Mouse (Mus musculus): ENCODE measurements around the gene Mindy1.

The Mindy1 gene

DNA sequence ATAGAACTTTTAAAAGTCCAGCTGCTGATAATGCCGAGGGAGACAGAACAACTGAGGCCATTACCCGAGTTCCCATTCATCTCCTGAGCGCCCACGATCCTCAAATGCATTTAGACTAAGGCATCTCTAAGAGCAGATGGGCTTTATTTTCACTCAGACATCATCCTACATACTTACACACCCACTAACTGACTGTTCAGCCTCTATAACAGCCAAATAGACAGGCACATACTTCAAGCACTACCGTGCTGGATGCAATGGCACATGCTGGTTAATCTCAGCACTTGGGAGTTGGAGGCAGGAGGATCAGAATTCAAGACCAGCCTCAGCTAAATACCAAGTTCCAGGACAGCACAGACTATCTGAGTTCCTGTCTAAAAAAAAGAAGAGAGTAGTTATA lies 11.4 kb upstream of the Mindy1 start:
- no peak for DNase-seq

GRCm38 (mm10) chr3:95270766-95271364 lies 10.3 kb upstream of the Mindy1 start:
- no peak for DNase-seq

- no peak for DNase-seq
Observed at GRCm38 (mm10) chr3:95273471-95273870, 7.7 kb upstream of the Mindy1 start.

GRCm38 (mm10) chr3:95274453-95274852 lies 6.7 kb upstream of the Mindy1 start:
- no peak for DNase-seq

GRCm38 (mm10) chr3:95275161-95275560 lies 6.0 kb upstream of the Mindy1 start:
- no peak for DNase-seq

- no peak for DNase-seq
Observed at GRCm38 (mm10) chr3:95276428-95276934, 4.7 kb upstream of the Mindy1 start.

DNA sequence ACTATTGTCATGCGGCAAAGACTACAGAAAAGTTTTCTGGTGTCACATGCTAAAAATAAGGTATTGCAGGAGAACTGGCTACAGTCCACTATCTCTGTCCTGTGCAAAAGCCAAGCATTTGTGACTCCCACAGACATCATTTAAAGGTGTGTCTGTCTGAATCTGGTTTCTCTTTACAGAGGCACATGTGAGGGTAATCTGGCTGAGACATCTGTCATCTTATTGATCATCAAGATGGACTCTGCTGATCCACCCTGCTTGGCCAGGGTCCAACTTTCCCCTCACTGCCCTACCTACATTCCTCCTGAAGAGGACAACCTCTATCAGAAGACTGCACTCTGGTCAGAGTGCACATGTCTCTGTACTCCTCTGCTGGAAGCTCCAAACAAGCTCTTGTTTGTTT lies 4.0 kb upstream of the Mindy1 start:
- peak in 1 of 2 experiments; percentile 44 for DNase-seq

DNA sequence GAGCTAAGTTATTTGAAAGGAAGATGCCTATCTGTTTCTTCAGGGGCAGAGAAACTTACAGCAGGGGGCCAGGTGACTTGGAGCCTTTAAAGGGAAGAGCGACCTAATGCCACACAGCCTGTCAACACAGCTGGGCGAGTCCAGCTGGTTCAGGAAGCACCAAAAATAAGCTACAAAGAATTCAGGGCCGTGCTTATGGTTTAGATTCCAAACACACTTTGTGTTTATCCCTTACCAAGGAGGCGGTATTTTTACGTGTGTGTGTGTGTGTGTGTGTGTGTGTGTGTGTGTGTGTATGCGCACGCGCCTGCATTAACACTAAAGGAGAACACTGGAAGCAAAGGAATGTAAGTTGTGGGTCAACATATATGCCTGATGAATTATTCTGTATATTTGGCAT lies 398 bp upstream of the Mindy1 start:
- peak; percentile 54 to 64 for DNase-seq

GRCm38 (mm10) chr3:95282381-95282864 lies 1.3 kb downstream of the Mindy1 start:
- DNase-seq, result peak; percentile 27 to 44

DNA sequence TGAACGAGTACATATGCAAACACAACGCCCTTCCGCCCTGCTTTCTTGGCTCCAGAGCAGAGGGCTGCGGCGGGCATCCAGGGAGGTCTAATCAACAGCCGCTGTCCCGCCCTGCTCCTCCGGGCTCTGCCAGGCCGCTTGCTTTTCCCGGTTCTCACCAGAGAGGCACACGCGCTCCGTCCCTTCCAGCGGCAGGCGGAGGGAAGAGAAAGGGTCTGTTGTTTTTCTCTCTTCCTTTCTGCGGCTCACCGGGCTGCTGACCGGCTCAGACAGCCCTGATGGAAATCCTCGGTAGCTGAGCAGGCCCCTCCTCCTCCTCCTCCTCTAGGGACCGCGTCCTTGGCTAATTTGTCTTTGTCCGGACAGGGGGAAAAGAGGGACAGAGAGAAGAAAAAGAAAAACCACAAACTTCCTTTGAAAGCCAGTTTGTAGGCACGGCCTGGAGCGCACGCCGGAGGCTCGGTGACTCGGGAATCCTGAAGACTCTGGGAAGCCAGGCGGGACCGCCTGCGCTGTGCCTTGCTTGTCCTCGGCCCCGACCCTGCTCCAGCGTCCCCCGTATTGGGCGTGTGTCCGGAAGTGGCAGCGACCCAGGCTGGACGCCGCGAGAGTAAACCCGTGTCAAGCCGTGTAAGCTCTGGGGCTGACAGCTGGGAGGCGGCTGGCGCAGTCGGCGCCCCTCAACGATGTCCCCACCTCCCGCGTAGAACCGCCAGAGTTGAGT lies 1.9 kb downstream of the Mindy1 start:
- DNase-seq, result peak; percentile 86 to 91

GRCm38 (mm10) chr3:95283589-95283941 lies 2.4 kb downstream of the Mindy1 start:
- no peak for DNase-seq

- no peak for DNase-seq
Observed at GRCm38 (mm10) chr3:95284062-95284461, 2.9 kb downstream of the Mindy1 start.

DNA sequence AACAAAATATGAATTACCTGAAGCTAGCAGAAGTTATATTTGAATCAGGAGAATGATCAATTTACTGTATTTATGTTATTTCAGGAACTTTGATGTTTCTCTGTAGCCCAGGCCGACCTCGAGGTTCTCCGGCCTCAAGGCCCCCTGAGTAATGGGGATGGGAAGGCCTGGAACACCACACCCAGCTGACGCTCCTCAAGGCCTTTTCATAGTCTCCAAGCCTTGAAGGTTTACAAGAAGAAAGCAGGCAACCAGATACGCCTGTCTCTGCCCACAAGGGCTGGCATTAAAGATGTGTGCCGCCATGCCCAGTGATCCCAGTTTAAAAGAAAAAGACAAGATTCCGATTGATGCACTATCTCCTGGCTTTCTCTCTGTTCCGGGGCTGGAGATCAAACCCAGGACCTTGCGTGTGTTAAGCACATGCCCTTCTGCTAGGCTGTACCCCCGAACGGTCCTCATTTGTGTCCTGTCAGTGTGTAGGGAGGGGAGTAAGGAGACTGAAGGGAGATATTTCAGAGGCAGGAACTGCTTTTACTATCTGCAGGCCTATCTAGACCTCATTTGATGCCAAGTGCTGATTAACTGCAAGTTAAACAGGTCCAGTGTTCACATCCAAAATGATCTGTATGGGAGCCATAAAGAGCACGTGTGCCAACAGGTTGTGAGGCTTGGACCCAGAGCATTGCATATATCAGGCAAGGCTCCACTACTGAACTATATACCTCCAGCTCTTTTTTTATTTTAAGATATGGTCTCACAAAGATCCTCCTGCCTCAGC lies 3.5 kb downstream of the Mindy1 start:
- DNase-seq, result no peak

GRCm38 (mm10) chr3:95285390-95285789 lies 4.2 kb downstream of the Mindy1 start:
- no peak for DNase-seq

DNA sequence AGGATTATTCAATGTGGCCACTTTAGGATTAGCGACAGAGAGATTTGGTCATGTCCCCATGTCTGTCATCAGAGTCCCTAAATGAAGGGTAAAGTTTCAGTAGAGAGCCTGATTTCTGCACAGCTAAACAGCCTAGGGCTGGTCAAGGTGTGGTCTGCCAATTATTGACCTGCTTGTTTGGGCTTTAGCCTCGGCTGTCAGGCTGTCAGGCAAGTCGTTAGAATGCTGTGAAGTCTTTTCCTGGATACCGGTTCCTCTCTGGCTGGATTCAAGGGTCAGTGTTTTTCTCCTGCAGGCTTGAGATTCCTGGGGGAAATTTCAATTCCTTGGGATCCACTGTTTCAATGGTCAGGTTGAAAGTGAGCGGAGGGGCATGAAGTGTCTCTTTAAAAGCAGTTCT lies 4.9 kb downstream of the Mindy1 start:
- peak in 1 of 2 experiments; percentile 35 for DNase-seq

GRCm38 (mm10) chr3:95286510-95286909 lies 5.4 kb downstream of the Mindy1 start:
- DNase-seq, result peak in 1 of 2 experiments; percentile 15

GRCm38 (mm10) chr3:95287541-95287940 lies 6.4 kb downstream of the Mindy1 start:
- DNase-seq, result no peak

DNA sequence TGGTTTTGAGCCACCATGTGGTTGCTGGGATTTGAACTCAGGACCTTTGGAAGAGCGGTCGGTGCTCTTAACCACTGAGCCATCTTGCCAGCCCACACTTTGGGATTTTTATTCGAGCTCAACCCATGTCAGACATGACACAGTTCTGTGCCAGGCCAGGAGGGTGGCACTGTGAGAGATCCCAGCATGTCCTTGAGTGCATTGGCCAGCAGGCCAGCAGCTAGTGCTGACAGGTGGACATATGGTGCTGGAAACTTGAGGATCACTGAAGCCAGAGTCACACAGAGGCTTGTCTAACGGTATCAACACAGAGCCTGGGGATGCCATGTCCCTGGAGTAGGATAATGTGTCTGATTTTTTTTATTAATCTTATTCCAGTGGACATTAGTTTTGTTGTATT lies 8.3 kb downstream of the Mindy1 start:
- no peak for DNase-seq

DNA sequence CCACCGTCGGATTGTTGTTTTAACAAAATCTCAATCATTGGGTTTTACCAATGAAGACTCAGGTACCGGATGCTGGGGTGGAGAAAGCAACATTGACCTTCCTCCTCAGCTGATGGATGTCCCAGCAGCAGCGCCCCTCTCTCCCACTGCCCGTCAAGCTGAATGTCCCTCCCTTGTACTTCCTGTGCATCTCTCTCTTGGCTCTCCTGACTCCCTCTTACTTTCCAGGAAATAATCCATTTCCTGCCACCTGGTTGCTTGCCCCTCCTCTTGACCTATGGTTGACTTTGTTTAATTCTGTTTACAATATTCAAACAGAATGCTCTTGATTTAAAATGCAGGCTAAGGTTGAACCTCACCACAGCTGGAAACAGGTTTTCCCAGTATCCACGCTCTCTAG lies 9.0 kb downstream of the Mindy1 start:
- DNase-seq, result no peak

- no peak for DNase-seq
Observed at GRCm38 (mm10) chr3:95291041-95291440, 9.9 kb downstream of the Mindy1 start.

DNA sequence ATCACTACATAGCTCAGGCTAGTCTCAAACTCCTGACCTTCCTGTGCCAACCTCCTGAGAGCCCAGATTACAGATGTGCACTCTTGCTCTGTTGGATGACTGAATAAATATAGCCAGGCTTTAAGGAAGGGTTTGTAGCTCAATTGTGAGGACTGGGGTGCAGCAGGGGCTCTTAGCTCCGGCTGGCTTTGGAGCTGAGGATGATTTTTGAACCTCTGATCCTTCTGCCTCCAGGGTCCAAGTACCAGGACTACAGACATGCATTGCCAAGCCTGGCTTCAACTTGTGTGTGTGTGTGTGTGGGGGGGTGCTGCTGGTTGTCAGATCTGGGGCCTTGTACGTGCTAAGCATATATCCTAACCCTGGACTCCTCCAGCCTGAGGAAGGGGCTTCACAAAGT lies 11.8 kb downstream of the Mindy1 start:
- DNase-seq, result no peak

- DNase-seq, result peak in 1 of 2 experiments; percentile 30
Observed at GRCm38 (mm10) chr3:95293537-95293936, 12.4 kb downstream of the Mindy1 start.

- no peak for DNase-seq
Observed at GRCm38 (mm10) chr3:95294316-95294715, 13.2 kb downstream of the Mindy1 start.

- no peak for DNase-seq
Observed at GRCm38 (mm10) chr3:95294718-95295117, 13.6 kb downstream of the Mindy1 start.
